Mouse (Mus musculus) thymus, adult 2 months (tissue): ENCODE data around the gene Dusp27. TPM values are rescaled to one million over a fixed set of nuclear protein-coding genes. Genes with fewer than 3 reads are reported as not detected.

ENCODE experiments used
- DNase-seq: peaks from one replicate; pipeline ENCODE4 v3.0.0; 2021
- H3K27ac ChIP-seq: fragments of 200-500 bp; 2 replicates; pipeline ENCODE4 v1.5.1; 2012; ENCODE audit warnings: low read length, control low read depth; ENCODE audit not compliant: control insufficient read depth, insufficient read depth
- H3K27me3 ChIP-seq: fragments of 200-500 bp; 2 replicates; pipeline ENCODE4 v1.6.1; 2012; ENCODE audit warnings: mild to moderate bottlenecking, low read length, moderate library complexity, mixed read lengths; ENCODE audit not compliant: control insufficient read depth, insufficient read depth
- H3K36me3 ChIP-seq: fragments of 200-500 bp; 2 replicates; pipeline ENCODE4 v1.6.1; 2012; ENCODE audit warnings: mild to moderate bottlenecking, low read length, moderate library complexity; ENCODE audit not compliant: control insufficient read depth, insufficient read depth
- H3K4me1 ChIP-seq: fragments of 200-500 bp; replicated peaks from 2 replicates; pipeline ENCODE4 v1.6.1; 2012; ENCODE audit warnings: low read length; ENCODE audit not compliant: control insufficient read depth, insufficient read depth
- H3K4me3 ChIP-seq: fragments of 200-500 bp; 2 replicates; pipeline ENCODE4 v1.5.1; 2012; ENCODE audit warnings: mild to moderate bottlenecking, low read length, control low read depth, moderate library complexity; ENCODE audit not compliant: control insufficient read depth, insufficient read depth
- CTCF ChIP-seq: fragments of 200-500 bp; IDR thresholded peaks from 2 replicates; pipeline ENCODE4 v1.5.1; 2012; ENCODE audit warnings: mild to moderate bottlenecking, control low read depth, low read length, moderate library complexity, borderline replicate concordance; ENCODE audit not compliant: control insufficient read depth, poor library complexity, insufficient read depth; ENCODE audit errors: extremely low read depth
- POLR2A ChIP-seq: fragments of 200-500 bp; IDR thresholded peaks from 2 replicates; pipeline ENCODE4 v1.6.1; 2012; ENCODE audit warnings: mild to moderate bottlenecking, low read length, control low read depth, moderate library complexity; ENCODE audit not compliant: control insufficient read depth, poor library complexity, insufficient read depth; ENCODE audit errors: extremely low read depth
- WGBS: fragments of 180-500 bp; shearing (Covaris S2); methylation state at CpG from one replicate; pipeline ENCODE4 v1.1.7; 2018; 5-methylcytosine and 5-hydroxymethylcytosine counted together
- polyA plus RNA-seq: library from polyadenylated mRNA; depleted of rRNA; stranded (reverse); fragments of >200 nt; gene quantifications from 2 replicates; pipeline ENCODE4 v1.2.3, GENCODE M21; 2012

Gene Dusp27
- polyA plus RNA-seq, 1 experiment = 0.32 TPM

DNA sequence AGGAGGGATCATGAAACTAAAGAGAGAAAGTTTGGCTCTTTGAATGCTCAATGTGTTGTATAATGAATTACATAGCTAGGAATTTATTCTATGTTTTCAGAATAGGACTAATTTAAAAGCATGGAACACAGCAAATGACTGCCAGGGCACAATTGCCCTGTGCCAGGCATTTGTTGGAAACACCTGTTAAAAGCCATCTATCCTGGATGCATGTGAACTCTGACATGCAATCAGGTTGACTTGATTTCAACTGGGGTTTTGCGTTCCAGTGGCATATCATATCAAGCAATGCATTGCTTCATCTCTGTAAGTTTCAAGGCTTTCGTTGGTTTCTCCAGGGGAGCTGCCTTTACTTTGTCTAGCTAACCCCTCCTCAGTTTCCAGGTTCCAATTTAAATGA, 37.4 kb downstream of the Dusp27 start:
- TF ChIP-seq POLR2A (no peak), CTCF (no peak)
- H3K4me1 ChIP-seq = peaks cover 5% of the 10 kb centered on the region; the same call in 1 of the 2 replicates
- H3K4me3 ChIP-seq = no peak overlapping the region
- H3K36me3 ChIP-seq = no peaks in the 10 kb centered on the region
- no peak for DNase-seq
- no peak overlapping the region for H3K27ac ChIP-seq
- 94% methylated on average over 2 of the region's 2 CpGs for WGBS
- H3K27me3 ChIP-seq = no peaks in the 10 kb centered on the region

DNA sequence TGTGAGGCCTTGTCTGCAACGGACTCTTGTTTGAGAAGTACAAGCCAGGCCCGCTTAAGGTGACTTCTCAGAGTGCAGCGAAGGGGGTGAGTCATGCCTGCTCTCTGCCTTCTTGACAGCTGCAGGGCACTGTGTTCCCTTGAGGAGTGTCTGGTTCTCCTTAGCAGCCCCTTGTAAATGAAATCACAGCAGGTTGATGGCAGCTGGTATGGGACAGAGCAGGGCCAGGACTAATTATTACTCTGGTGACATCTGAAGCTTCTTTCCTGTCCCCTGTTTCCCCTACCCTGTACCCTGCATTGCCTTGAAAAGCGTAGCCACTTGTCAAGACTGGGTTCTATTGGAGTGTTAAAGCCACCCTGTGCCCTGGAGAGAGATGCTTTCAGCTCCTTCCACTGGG, 38.0 kb downstream of the Dusp27 start:
- Histone ChIP-seq H3K4me1 (peaks cover 5% of the 10 kb centered on the region; the same call in 1 of the 2 replicates), H3K27me3 (no peaks in the 10 kb centered on the region), H3K27ac (no peak overlapping the region), H3K4me3 (no peak overlapping the region), H3K36me3 (no peaks in the 10 kb centered on the region)
- DNase-seq = no peak
- WGBS = 70% methylated on average over 4 of the region's 4 CpGs
- TF ChIP-seq POLR2A (no peak), CTCF (no peak)

DNA sequence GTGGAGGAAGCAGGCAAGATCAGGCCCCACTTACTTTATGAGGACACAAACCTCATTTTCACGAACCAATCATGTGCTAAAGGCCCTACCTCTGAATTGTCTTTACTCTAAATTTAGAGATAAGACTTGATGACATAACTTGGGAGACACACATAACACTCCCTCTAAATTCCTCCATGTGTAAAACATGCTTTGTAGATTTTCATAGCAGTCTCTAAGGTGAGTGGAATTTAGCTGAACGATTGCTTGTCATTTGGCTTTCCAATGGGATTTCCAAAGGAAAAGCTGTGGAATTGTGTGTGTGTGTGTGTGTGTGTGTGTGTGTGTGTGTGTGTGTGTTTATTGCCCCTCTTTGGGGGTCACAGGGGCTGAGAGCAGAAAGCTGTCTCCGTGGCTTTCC, 38.4 kb downstream of the Dusp27 start:
- Histone ChIP-seq H3K27me3 (no peaks in the 10 kb centered on the region), H3K36me3 (no peaks in the 10 kb centered on the region), H3K27ac (no peak overlapping the region), H3K4me1 (0 out of 2 replicates have a peak, but pooled peaks cover 2% of the 10 kb centered on the region), H3K4me3 (no peak overlapping the region)
- no peak for DNase-seq
- TF ChIP-seq CTCF (no peak), POLR2A (no peak)
- WGBS = 86% methylated on average over 3 of the region's 3 CpGs

DNA sequence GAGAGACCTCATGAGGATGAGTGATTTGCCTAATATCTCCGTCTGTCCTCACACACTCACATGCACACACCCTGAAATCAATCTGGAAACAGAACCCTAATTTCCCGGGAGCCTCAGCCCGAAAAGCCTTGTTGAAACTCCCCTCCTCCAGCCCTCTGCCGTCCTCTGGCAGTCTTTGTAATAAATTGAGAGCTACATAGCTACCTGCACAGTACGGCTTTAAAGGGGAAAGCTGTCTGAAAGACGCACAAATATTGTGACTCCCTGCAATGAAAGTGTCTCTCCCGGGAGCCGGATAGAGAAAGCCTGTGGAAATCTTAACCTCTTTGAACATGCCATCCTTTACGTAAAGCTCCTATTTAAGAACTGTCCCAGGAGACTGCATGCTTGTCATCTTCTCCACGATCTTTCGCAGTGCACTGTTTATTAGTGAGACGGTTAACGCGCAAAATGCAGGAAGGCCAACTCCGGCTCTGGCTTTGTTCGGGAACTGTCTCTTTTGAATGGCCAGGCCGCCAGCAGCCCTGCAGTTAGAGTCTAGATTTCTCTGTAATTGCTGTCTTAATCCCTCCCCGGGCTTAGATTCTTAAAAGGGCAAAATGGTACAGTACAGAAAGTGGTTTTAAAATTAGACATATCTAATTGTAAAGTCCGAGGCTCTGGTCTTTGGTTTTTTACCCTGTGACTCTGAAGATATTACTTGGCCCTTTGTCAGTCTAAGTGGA, 39.1 kb downstream of the Dusp27 start:
- no peaks in the 10 kb centered on the region for H3K36me3 ChIP-seq
- TF ChIP-seq POLR2A (no peak), CTCF (no peak)
- no peak for DNase-seq
- WGBS = 97% methylated on average over 19 of the region's 19 CpGs
- H3K27ac ChIP-seq = no peak overlapping the region
- H3K27me3 ChIP-seq = no peaks in the 10 kb centered on the region
- no peaks in the 10 kb centered on the region for H3K4me1 ChIP-seq
- H3K4me3 ChIP-seq = no peak overlapping the region

DNA sequence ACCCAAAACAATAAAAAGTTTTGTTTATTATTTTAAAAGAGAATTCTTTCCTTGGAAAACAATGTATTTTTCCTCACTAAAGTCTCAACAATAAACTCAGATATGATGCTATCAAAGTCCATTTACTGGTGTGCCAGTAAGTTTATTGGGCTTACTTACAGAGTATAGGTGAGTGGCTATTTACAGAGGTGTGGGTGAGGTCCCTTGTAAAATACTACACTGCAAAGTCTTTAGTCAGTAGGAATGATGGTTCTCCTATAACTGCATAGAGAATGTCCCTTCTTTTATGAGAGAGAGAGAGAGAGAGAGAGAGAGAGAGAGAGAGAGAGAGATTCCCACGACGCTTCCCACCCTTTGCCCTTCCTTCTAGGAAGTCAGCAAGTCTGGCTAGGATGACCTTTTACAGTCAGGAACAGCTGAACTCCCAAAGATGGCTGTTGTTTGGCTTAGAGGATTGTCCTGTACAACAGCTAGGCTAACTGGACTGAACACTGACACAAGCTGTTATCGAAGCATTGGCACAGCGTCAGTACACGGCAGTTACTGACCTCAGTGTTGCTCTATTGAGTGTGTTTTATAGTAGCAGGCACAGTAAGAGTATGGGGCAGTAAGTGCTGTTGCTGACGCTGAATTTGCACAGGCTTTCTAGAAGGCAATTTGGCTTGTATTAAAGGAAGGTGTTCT, 50.5 kb downstream of the Dusp27 start:
- no peaks in the 10 kb centered on the region for H3K4me1 ChIP-seq

DNA sequence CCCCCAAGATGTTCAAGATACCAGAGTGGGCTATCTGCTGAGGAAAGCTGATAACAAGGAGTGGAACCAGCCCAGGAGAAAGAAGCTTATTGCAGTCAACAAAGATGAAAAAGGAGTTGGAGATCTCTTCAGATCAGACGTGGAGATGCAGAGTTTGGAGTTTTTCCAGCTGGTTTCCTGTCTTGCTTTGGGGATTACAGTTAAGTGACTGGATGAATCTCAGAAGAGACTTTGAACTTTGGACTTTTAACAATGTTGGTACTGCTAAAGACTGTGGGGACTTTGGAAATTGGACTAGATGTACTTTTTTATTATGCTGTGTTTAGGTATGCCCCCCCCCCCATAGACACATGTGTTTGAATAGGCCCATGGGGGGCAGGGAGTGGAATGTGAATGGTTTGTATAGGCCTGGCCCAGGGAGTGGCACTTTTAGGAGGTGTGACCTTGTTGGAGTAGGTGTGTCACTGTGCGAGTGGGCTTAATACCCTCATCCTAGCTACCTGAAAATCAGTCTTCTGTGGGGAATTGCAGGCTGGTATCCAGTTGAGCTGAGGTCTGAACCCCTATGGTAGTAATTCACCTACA, 59.8 kb downstream of the Dusp27 start:
- no peak overlapping the region for H3K4me3 ChIP-seq
- H3K27ac ChIP-seq = no peak overlapping the region
- H3K36me3 ChIP-seq = no peaks in the 10 kb centered on the region
- no peaks in the 10 kb centered on the region for H3K4me1 ChIP-seq
- DNase-seq = no peak
- 79% methylated on average over 2 of the region's 2 CpGs for WGBS
- TF ChIP-seq POLR2A (no peak), CTCF (no peak)
- no peaks in the 10 kb centered on the region for H3K27me3 ChIP-seq

More for the DNA sequence above, 50.5 kb downstream of the Dusp27 start:
- no peak for TF ChIP-seq CTCF
- TF ChIP-seq POLR2A = no peak
- 97% methylated on average over 6 of the region's 6 CpGs for WGBS
- no peak for DNase-seq
- H3K27ac ChIP-seq = no peak overlapping the region
- no peak overlapping the region for H3K4me3 ChIP-seq
- no peaks in the 10 kb centered on the region for H3K27me3 ChIP-seq
- H3K36me3 ChIP-seq = no peaks in the 10 kb centered on the region

DNA sequence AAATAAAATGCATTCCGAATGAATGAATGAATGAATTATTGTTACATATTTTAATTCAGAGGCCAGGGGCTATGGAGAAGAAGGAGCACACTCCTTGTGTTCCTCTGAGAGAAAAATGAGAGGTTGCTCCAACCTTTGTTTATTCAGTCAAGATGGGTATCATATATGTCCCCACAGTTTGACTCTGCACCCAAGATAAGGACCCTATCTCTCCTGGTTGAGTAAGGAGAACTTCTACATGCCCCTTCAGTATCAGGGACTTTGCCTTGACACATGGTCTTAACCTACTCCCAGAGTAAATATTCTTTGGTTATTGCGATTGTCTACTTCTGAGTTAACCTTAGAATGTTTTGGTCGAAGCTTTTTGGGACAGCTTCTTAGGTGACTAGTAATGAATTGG, 63.9 kb downstream of the Dusp27 start:
- WGBS = 98% methylated on average over 3 of the region's 3 CpGs
- Histone ChIP-seq H3K27ac (no peak overlapping the region), H3K4me3 (no peak overlapping the region), H3K4me1 (no peaks in the 10 kb centered on the region), H3K36me3 (no peaks in the 10 kb centered on the region), H3K27me3 (no peaks in the 10 kb centered on the region)
- DNase-seq = no peak
- TF ChIP-seq POLR2A = no peak
